Mouse (Mus musculus) MEL (cell line): ENCODE measurements at regions not wholly inside any gene's neighbourhood (a gene's known extent, or its start where the extent isn't known, plus 50 kb on each side); places are given as distances from the start of the nearest gene placed in this dataset.

Experiments
- CHD1 ChIP-seq: IDR thresholded peaks from 2 replicates; pipeline ENCODE4 v1.6.1; 2012; ENCODE audit warnings: low read depth, mild to moderate bottlenecking, inconsistent platforms, low read length, improper control_type of control experiment
- CTCF ChIP-seq, 3 experiments: IDR thresholded peaks in 2 of 3; conservative IDR thresholded peaks in 1 of 3; 2 replicates each; pipeline ENCODE4 v1.5.1; 2011 to 2012; ENCODE audit warnings: low read length in 3 of 3, low read depth in 2 of 3, mild to moderate bottlenecking in 2 of 3, improper control_type of control experiment in 1 of 3, inconsistent platforms in 1 of 3, mixed read lengths in 1 of 3, moderate library complexity in 1 of 3; ENCODE audit not compliant: control insufficient read depth in 1 of 3, insufficient read depth in 1 of 3, poor library complexity in 1 of 3, severe bottlenecking in 1 of 3
- E2F4 ChIP-seq: IDR thresholded peaks from 2 replicates; pipeline ENCODE4 v1.6.1; 2011; ENCODE audit warnings: low read depth, low read length, improper control_type of control experiment, borderline replicate concordance
- GATA1 ChIP-seq: IDR thresholded peaks from 2 replicates; pipeline ENCODE4 v1.6.1; 2011; ENCODE audit warnings: low read depth, low read length, improper control_type of control experiment
- NELFE ChIP-seq: IDR thresholded peaks from 2 replicates; pipeline ENCODE4 v1.6.1; 2011; ENCODE audit warnings: low read depth, low read length, improper control_type of control experiment
- POLR2A ChIP-seq, 2 experiments: IDR thresholded peaks; 2 replicates each; pipeline ENCODE4 v1.6.1; 2011 to 2012; ENCODE audit warnings: low read length in 2 of 2, mild to moderate bottlenecking in 2 of 2, control low read depth in 1 of 2, improper control_type of control experiment in 1 of 2, low read depth in 1 of 2, moderate library complexity in 1 of 2; ENCODE audit not compliant: control insufficient read depth in 1 of 2, insufficient read depth in 1 of 2, poor library complexity in 1 of 2
- SMC3 ChIP-seq: IDR thresholded peaks from 2 replicates; pipeline ENCODE4 v1.6.1; 2011; ENCODE audit warnings: low read depth, low read length, improper control_type of control experiment
- USF2 ChIP-seq, 2 experiments: IDR thresholded peaks; 2 replicates each; pipeline ENCODE4 v1.6.1; 2011 to 2012; ENCODE audit warnings: improper control_type of control experiment in 2 of 2, low read length in 2 of 2, borderline replicate concordance in 1 of 2, inconsistent platforms in 1 of 2, low read depth in 1 of 2, mild to moderate bottlenecking in 1 of 2; ENCODE audit not compliant: insufficient read depth in 1 of 2
- ZKSCAN1 ChIP-seq: IDR thresholded peaks from 2 replicates; pipeline ENCODE4 v1.6.1; 2012; ENCODE audit warnings: low read depth, mild to moderate bottlenecking, inconsistent platforms, low read length, improper control_type of control experiment, moderate library complexity

DNA sequence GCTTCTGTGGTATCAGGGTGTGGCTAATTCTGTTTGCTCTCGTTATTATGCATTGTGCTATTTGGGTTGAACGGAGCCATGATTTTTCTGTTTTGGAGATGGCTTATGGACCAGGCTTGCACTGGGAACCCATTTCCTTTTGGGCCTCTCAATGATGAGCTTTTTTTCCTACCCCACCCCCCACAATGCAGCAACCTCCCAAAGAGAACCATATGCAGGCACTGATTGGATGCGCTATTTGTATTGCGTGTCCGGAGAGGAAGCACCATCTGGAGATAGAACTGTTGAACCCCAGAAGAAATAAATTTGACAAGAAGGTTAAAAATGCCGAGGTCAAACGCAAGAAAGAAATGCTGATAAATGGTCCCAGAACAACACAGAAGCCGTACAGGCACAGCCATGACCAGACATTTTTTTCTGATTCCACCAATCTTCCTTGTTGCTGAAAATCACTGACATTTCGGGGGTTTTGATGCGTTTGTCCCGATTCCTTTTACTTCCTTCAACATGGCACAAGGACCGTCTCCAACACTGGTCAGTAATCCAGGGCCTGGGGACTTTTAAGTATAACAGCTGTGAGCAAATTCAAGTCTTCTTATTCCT, 85.3 kb upstream of the Cpsf6 start:
- no peak for TF ChIP-seq CTCF (IDR thresholded peaks at IDR 0.05 in 2 of 3, conservative IDR thresholded peaks at IDR 0.05 in 1 of 3; ENCODE audit: control insufficient read depth in 1 of 3, insufficient read depth in 1 of 3, low read depth in 2 of 3, low read length in 3 of 3, poor library complexity in 1 of 3, severe bottlenecking in 1 of 3)
- TF ChIP-seq GATA1: no peak
- no peak for TF ChIP-seq CHD1
- no peak for TF ChIP-seq E2F4
- no peak for TF ChIP-seq NELFE
- no peak for TF ChIP-seq SMC3
- TF ChIP-seq USF2 (IDR thresholded peaks at IDR 0.05; ENCODE audit: borderline replicate concordance in 1 of 2, insufficient read depth in 1 of 2, low read depth in 1 of 2, low read length in 2 of 2): no peak
- TF ChIP-seq POLR2A (IDR thresholded peaks at IDR 0.05; ENCODE audit: control insufficient read depth in 1 of 2, insufficient read depth in 1 of 2, low read depth in 1 of 2, low read length in 2 of 2, poor library complexity in 1 of 2): no peak
- TF ChIP-seq ZKSCAN1: no peak
